Mouse (Mus musculus) left cerebral cortex, adult 9 months (tissue): ENCODE results near the gene Izumo3.
"Not testable (repeated sequence)": the region's sequence is repeated elsewhere in the genome, so short reads cannot be mapped to it uniquely, and the experiment has no call there.

ENCODE experiments used
- DNase-seq, 2 experiments: peaks; one replicate each; pipeline ENCODE4 v3.0.0; 2022; ENCODE audit warnings: low spot score in 2 of 2

The Izumo3 gene

GRCm38 (mm10) chr4:92147134-92147533 lies at the start of gene Izumo3:
TSS of gene Izumo3 (minus strand) at chr4:92147234.
- DNase-seq: no peak

- DNase-seq: not testable (repeated sequence)
Observed at GRCm38 (mm10) chr4:92191649-92192048, 44.6 kb upstream of the Izumo3 start, which contains the start of gene Gm12666. TSS of gene Gm12666 (minus strand) at chr4:92191749.

GRCm38 (mm10) chr4:92152646-92153045 lies 5.6 kb upstream of the Izumo3 start:
- no peak for DNase-seq

- no peak for DNase-seq
Observed at GRCm38 (mm10) chr4:92111390-92111988, 35.5 kb downstream of the Izumo3 start.

GRCm38 (mm10) chr4:92097386-92097785 lies 49.6 kb downstream of the Izumo3 start:
- no peak for DNase-seq

GRCm38 (mm10) chr4:92095951-92096350 lies 51.1 kb downstream of the Izumo3 start:
- DNase-seq: no peak
